Mouse (Mus musculus): Measurements from ENCODE around the gene Ptgr1. TPM values are rescaled to one million over a fixed set of nuclear protein-coding genes. Genes with fewer than 3 reads are reported as not detected.

Gene Ptgr1
- total and polyA plus RNA-seq, 3 experiments: 11.7 to 20.6 TPM; not detected in 1

GRCm38 (mm10) chr4:58934308-58934707, 52.6 kb downstream of the Ptgr1 start:
- no peaks in the 10 kb centered on the region for H3K27me3 ChIP-seq (ENCODE audit: control insufficient read depth in 1 of 2, insufficient read depth in 2 of 2, low read length in 2 of 2)
- no peaks in the 10 kb centered on the region for H3K9me3 ChIP-seq (replicated peaks; ENCODE audit: insufficient read depth, low read length)
- peak; percentile 85 for TF ChIP-seq USF1 (IDR thresholded peaks at IDR 0.05; ENCODE audit: low read depth, low read length)
- no peak for TF ChIP-seq NELFE (IDR thresholded peaks at IDR 0.05; ENCODE audit: low read depth, low read length)
- H3K36me3 ChIP-seq (ENCODE audit: control insufficient read depth in 1 of 2, insufficient read depth in 2 of 2, low read length in 2 of 2): no peaks in the 10 kb centered on the region; a peak in 1 of 4 replicates
- no peaks in the 10 kb centered on the region for H3K79me2 ChIP-seq (ENCODE audit: control insufficient read depth, insufficient read depth, low read length, poor library complexity)
- H3K9ac ChIP-seq (ENCODE audit: control insufficient read depth, low read depth, low read length, poor library complexity, severe bottlenecking): no peak overlapping the region; the same call in 1 of the 2 replicates
- no peak overlapping the region for H3K27ac ChIP-seq (ENCODE audit: control insufficient read depth, low read depth, low read length)
- H3K4me1 ChIP-seq (ENCODE audit: control insufficient read depth in 1 of 2, insufficient read depth in 2 of 2, low read length in 2 of 2): peaks cover 0 to 6% of the 10 kb centered on the region in 2 experiments; a peak in 1 of 4 replicates
- DNase-seq (ENCODE audit: low read depth, low spot score): peak; percentile 32
- peak overlapping the region; percentile 5 to 53; a peak in 2 of 4 replicates for H3K4me3 ChIP-seq (ENCODE audit: control insufficient read depth in 1 of 2, insufficient read depth in 1 of 2, low read depth in 2 of 2, low read length in 2 of 2)

DNA sequence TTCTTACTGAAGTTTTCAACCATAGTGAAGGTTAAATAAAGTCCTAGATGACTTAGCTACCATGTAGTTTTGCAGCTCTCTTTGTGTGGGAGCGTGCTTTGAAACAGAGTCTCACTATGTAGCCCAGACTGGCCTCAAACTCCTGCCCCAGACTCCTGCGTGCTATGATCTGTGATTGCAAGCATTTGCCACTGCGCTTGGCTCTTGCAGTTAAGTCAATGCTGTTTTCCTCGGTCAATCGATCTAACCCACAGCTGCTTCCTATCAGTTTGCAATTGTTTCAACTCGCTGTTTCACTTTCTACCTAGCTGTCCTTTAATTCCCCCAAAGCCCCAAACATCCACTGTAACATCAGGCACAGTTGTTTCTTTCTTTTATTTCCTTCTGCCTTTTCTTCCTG, 54.4 kb downstream of the Ptgr1 start:
- DNase-seq (ENCODE audit: low read depth, low spot score): no peak
- H3K9me3 ChIP-seq (replicated peaks; ENCODE audit: insufficient read depth, low read length): no peaks in the 10 kb centered on the region
- no peak overlapping the region for H3K9ac ChIP-seq (ENCODE audit: control insufficient read depth, low read depth, low read length, poor library complexity, severe bottlenecking)
- no peaks in the 10 kb centered on the region; a peak in 1 of 4 replicates for H3K36me3 ChIP-seq (ENCODE audit: control insufficient read depth in 1 of 2, insufficient read depth in 2 of 2, low read length in 2 of 2)
- H3K4me3 ChIP-seq (ENCODE audit: control insufficient read depth in 1 of 2, insufficient read depth in 1 of 2, low read depth in 2 of 2, low read length in 2 of 2): no peak overlapping the region
- H3K79me2 ChIP-seq (ENCODE audit: control insufficient read depth, insufficient read depth, low read length, poor library complexity): no peaks in the 10 kb centered on the region
- no peaks in the 10 kb centered on the region for H3K27me3 ChIP-seq (ENCODE audit: control insufficient read depth in 1 of 2, insufficient read depth in 2 of 2, low read length in 2 of 2)
- peaks cover 0 to 6% of the 10 kb centered on the region in 2 experiments; a peak in 1 of 4 replicates for H3K4me1 ChIP-seq (ENCODE audit: control insufficient read depth in 1 of 2, insufficient read depth in 2 of 2, low read length in 2 of 2)
- TF ChIP-seq GATA1 (IDR thresholded peaks at IDR 0.05; ENCODE audit: low read depth, low read length) (no peak), TCF12 (IDR thresholded peaks at IDR 0.05; ENCODE audit: low read depth, low read length) (no peak), JUND (IDR thresholded peaks at IDR 0.05; ENCODE audit: low read depth, low read length) (no peak), MYB (IDR thresholded peaks at IDR 0.05; ENCODE audit: low read depth, low read length) (no peak), BHLHE40 (IDR thresholded peaks at IDR 0.05; ENCODE audit: borderline replicate concordance, low read depth, low read length) (no peak), NRF1 (IDR thresholded peaks at IDR 0.05; ENCODE audit: insufficient read depth, low read depth, low read length, poor library complexity, severe bottlenecking) (no peak), MEF2A (IDR thresholded peaks at IDR 0.05; ENCODE audit: extremely low read depth, insufficient replicate concordance, low read depth, low read length, poor library complexity, severe bottlenecking) (no peak), E2F4 (IDR thresholded peaks at IDR 0.05; ENCODE audit: borderline replicate concordance, low read depth, low read length) (no peak), GABPA (IDR thresholded peaks at IDR 0.05; ENCODE audit: low read depth, low read length) (no peak)
- H3K27ac ChIP-seq (ENCODE audit: control insufficient read depth, low read depth, low read length): no peak overlapping the region

DNA sequence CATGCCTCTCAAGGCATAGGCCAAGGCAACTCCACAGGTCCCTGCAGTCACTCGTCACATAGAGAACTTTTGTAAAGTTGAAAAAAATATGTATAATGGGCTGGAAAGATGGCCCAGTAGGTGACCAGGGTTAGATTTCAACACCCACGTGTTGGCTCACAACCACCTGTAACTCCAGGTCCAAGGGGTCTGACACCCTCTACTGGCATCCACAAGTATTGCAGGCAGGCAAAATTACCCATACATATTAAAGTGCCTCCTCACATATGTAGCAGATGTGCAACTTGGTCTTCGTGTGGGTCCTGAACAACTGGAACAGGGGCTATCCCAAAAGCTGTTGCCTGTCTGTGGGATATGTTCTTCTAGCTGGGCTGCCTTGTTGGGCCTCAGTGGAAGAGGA, 59.3 kb downstream of the Ptgr1 start:
- H3K27me3 ChIP-seq (ENCODE audit: control insufficient read depth in 1 of 2, insufficient read depth in 2 of 2, low read length in 2 of 2): no peaks in the 10 kb centered on the region
- H3K4me3 ChIP-seq (ENCODE audit: control insufficient read depth in 1 of 2, insufficient read depth in 1 of 2, low read depth in 2 of 2, low read length in 2 of 2): no peak overlapping the region
- H3K9ac ChIP-seq (ENCODE audit: control insufficient read depth, low read depth, low read length, poor library complexity, severe bottlenecking): no peak overlapping the region
- peaks cover 6 to 11% of the 10 kb centered on the region in 2 experiments for H3K4me1 ChIP-seq (ENCODE audit: control insufficient read depth in 1 of 2, insufficient read depth in 2 of 2, low read length in 2 of 2)
- no peaks in the 10 kb centered on the region for H3K9me3 ChIP-seq (replicated peaks; ENCODE audit: insufficient read depth, low read length)
- H3K27ac ChIP-seq (ENCODE audit: control insufficient read depth, low read depth, low read length): no peak overlapping the region
- no peaks in the 10 kb centered on the region for H3K79me2 ChIP-seq (ENCODE audit: control insufficient read depth, insufficient read depth, low read length, poor library complexity)
- H3K36me3 ChIP-seq (ENCODE audit: control insufficient read depth in 1 of 2, insufficient read depth in 2 of 2, low read length in 2 of 2): peaks cover 0 to 2% of the 10 kb centered on the region in 2 experiments; a peak in 2 of 4 replicates
- peak; percentile 58 for DNase-seq (ENCODE audit: low read depth, low spot score)
- TF ChIP-seq MXI1 (IDR thresholded peaks at IDR 0.05; ENCODE audit: low read depth, low read length) (peak; percentile 46; the same call in 1 of the 2 replicates), CHD2 (IDR thresholded peaks at IDR 0.05; ENCODE audit: low read length) (no peak), MAFK (IDR thresholded peaks at IDR 0.05; ENCODE audit: borderline replicate concordance, low read depth, low read length) (no peak), UBTF (IDR thresholded peaks at IDR 0.05; ENCODE audit: borderline replicate concordance, insufficient read depth, low read depth, low read length) (no peak), BHLHE40 (IDR thresholded peaks at IDR 0.05; ENCODE audit: borderline replicate concordance, low read depth, low read length) (no peak), HCFC1 (IDR thresholded peaks at IDR 0.05; ENCODE audit: low read depth, low read length) (no peak), GABPA (IDR thresholded peaks at IDR 0.05; ENCODE audit: low read depth, low read length) (no peak), MYC (IDR thresholded peaks at IDR 0.05; ENCODE audit: low read depth, low read length) (peak; percentile 81), USF2 (IDR thresholded peaks at IDR 0.05; ENCODE audit: borderline replicate concordance in 1 of 2, insufficient read depth in 1 of 2, low read depth in 1 of 2, low read length in 2 of 2) (no peak), POLR2AphosphoS5 (IDR thresholded peaks at IDR 0.05; ENCODE audit: borderline replicate concordance, low read depth, low read length) (no peak), NRF1 (IDR thresholded peaks at IDR 0.05; ENCODE audit: insufficient read depth, low read depth, low read length, poor library complexity, severe bottlenecking) (no peak), POLR2A (IDR thresholded peaks at IDR 0.05; ENCODE audit: control insufficient read depth in 1 of 2, insufficient read depth in 1 of 2, low read depth in 1 of 2, low read length in 2 of 2, poor library complexity in 1 of 2) (no peak), POLR2AphosphoS2 (IDR thresholded peaks at IDR 0.05; ENCODE audit: low read length) (no peak), ZC3H11A (IDR thresholded peaks at IDR 0.05; ENCODE audit: low read depth, low read length) (peak; percentile 29; the same call in 1 of the 2 replicates), NELFE (IDR thresholded peaks at IDR 0.05; ENCODE audit: low read depth, low read length) (no peak), JUND (IDR thresholded peaks at IDR 0.05; ENCODE audit: low read depth, low read length) (no peak), GATA1 (IDR thresholded peaks at IDR 0.05; ENCODE audit: low read depth, low read length) (no peak), ETS1 (IDR thresholded peaks at IDR 0.05; ENCODE audit: low read depth, low read length) (no peak), CHD1 (IDR thresholded peaks at IDR 0.05; ENCODE audit: low read depth, low read length) (no peak)
